Comparison of ENCODE assay signal across 16 mouse cellular contexts in the genomic region with DNA sequence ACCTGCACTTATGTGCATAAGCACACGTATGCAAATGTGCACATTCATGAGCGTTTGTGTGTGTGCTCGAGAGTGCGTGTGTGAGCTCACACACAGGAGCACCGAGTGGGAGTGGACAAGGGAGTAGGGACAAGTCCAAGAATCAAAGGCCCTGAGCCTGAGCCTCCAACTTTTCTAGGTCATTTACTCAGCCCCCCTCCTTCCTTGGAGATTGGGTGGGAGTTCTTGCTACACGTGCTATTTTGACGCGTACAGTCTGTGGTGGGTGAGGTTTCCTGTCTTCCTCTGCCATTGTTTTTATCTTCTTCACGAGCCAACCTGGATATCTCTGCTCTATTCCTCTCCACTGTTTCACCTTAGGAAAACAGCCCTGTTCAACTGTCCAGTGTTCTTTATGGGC. TPM values are rescaled to one million over a fixed set of nuclear protein-coding genes. Genes with fewer than 3 reads are reported as not detected.
DNase-seq lines count a peak whose midpoint lies in the region; ATAC-seq and TF ChIP-seq lines count a peak whose summit lies in the region.
"Had no signal": no experiment of that assay in that cellular context is flagged by ENCODE, and none has a peak within 500 bp of the region (broad histone marks: within the 10 kb centered on the region; RNA-seq: fewer than 3 reads in every experiment).

No protein-coding gene starts in this region.

- no peak overlapping the region for H3K4me3 ChIP-seq in stomach, postnatal 0 days (ENCODE audit: low read depth, low read length)
- H3K4me3 ChIP-seq: embryonic facial prominence, embryonic 12.5 days; forebrain, embryonic 15.5 days; heart, embryonic 13.5 days; hindbrain, embryonic 15.5 days had no signal

- TF ChIP-seq EP300 in stomach, postnatal 0 days (optimal IDR thresholded peaks at IDR 0.05) = no peak

- H3K27ac ChIP-seq in stomach, postnatal 0 days (replicated peaks) = no peak overlapping the region
- H3K27ac ChIP-seq: embryonic facial prominence, embryonic 12.5 days; forebrain, embryonic 15.5 days; heart, embryonic 13.5 days; hindbrain, embryonic 15.5 days had no signal

- H3K9ac ChIP-seq in stomach, postnatal 0 days (ENCODE audit: low read length) = no peak overlapping the region
- H3K9ac ChIP-seq: embryonic facial prominence, embryonic 12.5 days; forebrain, embryonic 15.5 days; heart, embryonic 13.5 days; hindbrain, embryonic 15.5 days had no signal

- H3K36me3 ChIP-seq in stomach, postnatal 0 days (ENCODE audit: control insufficient read depth, insufficient read depth, low read length) = no peaks in the 10 kb centered on the region
- H3K36me3 ChIP-seq: embryonic facial prominence, embryonic 12.5 days; forebrain, embryonic 15.5 days; heart, embryonic 13.5 days; hindbrain, embryonic 15.5 days had no signal

- H3K4me2 ChIP-seq in stomach, postnatal 0 days (replicated peaks; ENCODE audit: low read depth) = no peak overlapping the region
- H3K4me2 ChIP-seq: embryonic facial prominence, embryonic 12.5 days; forebrain, embryonic 15.5 days; heart, embryonic 13.5 days; hindbrain, embryonic 15.5 days had no signal

- H3K9me3 ChIP-seq in stomach, postnatal 0 days (ENCODE audit: control insufficient read depth, low read length) = no peaks in the 10 kb centered on the region
- H3K9me3 ChIP-seq: embryonic facial prominence, embryonic 12.5 days; forebrain, embryonic 15.5 days; heart, embryonic 13.5 days; hindbrain, embryonic 15.5 days had no signal

- ATAC-seq in common myeloid progenitor, adult 5-6 weeks (replicated peaks; ENCODE audit: low read depth, poor library complexity, severe bottlenecking) = peak; percentile 39; the same call in 1 of the 2 replicates
- no peak for ATAC-seq in stomach, postnatal 0 days (ENCODE audit: low FRiP score, low TSS enrichment)
- ATAC-seq: forebrain, embryonic 15.5 days had no signal

- no peak for TF ChIP-seq CTCF in stomach, postnatal 0 days (IDR thresholded peaks at IDR 0.05; ENCODE audit: low read depth)

- DNase-seq in CD8-positive naive resting alpha-beta T cell, adult 2 months (ENCODE audit: low read depth in 2 of 2, low spot score in 2 of 2) = peak; percentile 42 to 64
- peak; percentile 44 to 51 for DNase-seq in thymus, postnatal 10 days (ENCODE audit: low spot score in 2 of 2)
- peak; percentile 53 for DNase-seq in thymus, postnatal 4 days
- DNase-seq in Muller cell, postnatal 12 days (ENCODE audit: inconsistent ontology term) = no peak
- no peak for DNase-seq in stomach, postnatal 0 days (ENCODE audit: low spot score)
- DNase-seq in embryo, embryonic 10.5 days (ENCODE audit: low spot score) = no peak
- DNase-seq: adrenal gland, postnatal 14 days; cerebellum, adult 11-12 months; cerebellum, postnatal 10 days; gastrocnemius, postnatal 10 days; heart, postnatal 36 days had no signal

- no peaks in the 10 kb centered on the region for H3K4me1 ChIP-seq in stomach, postnatal 0 days (replicated peaks; ENCODE audit: control insufficient read depth, insufficient read depth)
- H3K4me1 ChIP-seq: embryonic facial prominence, embryonic 12.5 days; forebrain, embryonic 15.5 days; heart, embryonic 13.5 days; hindbrain, embryonic 15.5 days had no signal

- 69% methylated on average over 9 of the region's 9 CpGs for WGBS in stomach, postnatal 0 days

- H3K27me3 ChIP-seq in stomach, postnatal 0 days (ENCODE audit: control insufficient read depth, insufficient read depth, low read length) = no peaks in the 10 kb centered on the region
- H3K27me3 ChIP-seq: embryonic facial prominence, embryonic 12.5 days; forebrain, embryonic 15.5 days; hindbrain, embryonic 15.5 days had no signal

RNA-seq across cellular contexts. Expression of a gene that starts 8.5 kb away (rescaled TPM):
- total RNA-seq in common myeloid progenitor, adult 5-6 weeks (2017) = 63.1 and 85.5 TPM in 2 replicates
- 72.1 and 74.8 TPM in 2 replicates for polyA plus RNA-seq in stomach, postnatal 0 days (2015; fragmentation: Nextera tagmentation; extraction: Ambion mirVana)

RNA-seq across cellular contexts. Expression of a gene that starts 14.1 kb away (rescaled TPM):
- 75.2 and 119 TPM in 2 replicates for total RNA-seq in common myeloid progenitor, adult 5-6 weeks (2017)
- polyA plus RNA-seq in stomach, postnatal 0 days (2015; fragmentation: Nextera tagmentation; extraction: Ambion mirVana) = 242 and 277 TPM in 2 replicates

RNA-seq across cellular contexts. Expression of a gene that starts 40.0 kb away (rescaled TPM):
- total RNA-seq in common myeloid progenitor, adult 5-6 weeks (2017) = 32.1 and 42.2 TPM in 2 replicates
- 93.8 and 94.8 TPM in 2 replicates for polyA plus RNA-seq in stomach, postnatal 0 days (2015; fragmentation: Nextera tagmentation; extraction: Ambion mirVana)

RNA-seq across cellular contexts. Expression of a gene that starts 47.1 kb away (rescaled TPM):
- total RNA-seq in common myeloid progenitor, adult 5-6 weeks (2017) = 110 and 120 TPM in 2 replicates
- polyA plus RNA-seq in stomach, postnatal 0 days (2015; fragmentation: Nextera tagmentation; extraction: Ambion mirVana) = 44.6 and 47.2 TPM in 2 replicates

Comparison
In these comparisons a context has a peak if more than half of its experiments do, and no peak if none do; other contexts are left out.
1. DNase-seq: peak in CD8-positive naive resting alpha-beta T cell, adult 2 months (2 of 2), thymus, postnatal 10 days (2 of 2) and thymus, postnatal 4 days (single experiment); none in Muller cell, postnatal 12 days (single experiment), stomach, postnatal 0 days (single experiment) and embryo, embryonic 10.5 days (single experiment).